Mouse (Mus musculus) stomach, embryonic 15.5 days (tissue): ENCODE data around the gene Hba-x. TPM values are rescaled to one million over a fixed set of nuclear protein-coding genes. Genes with fewer than 3 reads are reported as not detected.

ENCODE experiments used
- ATAC-seq: fragments of 200-750 bp; cut with Nextera tagmentation; 2 replicates; pipeline ENCODE4 v1.8.0; 2017; ENCODE audit warnings: low read depth, moderate number of reproducible peaks, moderate TSS enrichment; ENCODE audit not compliant: insufficient read depth, low FRiP score
- H3K27ac ChIP-seq: fragments of 300-500 bp; sonication (generic); 2 replicates; pipeline ENCODE4 v1.5.1; 2015; ENCODE audit warnings: mild to moderate bottlenecking, inconsistent platforms
- H3K27me3 ChIP-seq: fragments of 300-500 bp; sonication (generic); replicated peaks from 2 replicates; pipeline ENCODE4 v1.6.1; 2015; ENCODE audit warnings: inconsistent platforms
- H3K36me3 ChIP-seq: fragments of 300-500 bp; sonication (generic); 2 replicates; pipeline ENCODE4 v1.6.1; 2015; ENCODE audit warnings: inconsistent platforms
- H3K4me1 ChIP-seq: fragments of 300-500 bp; sonication (generic); 2 replicates; pipeline ENCODE4 v1.6.1; 2015; ENCODE audit warnings: inconsistent platforms
- H3K4me2 ChIP-seq: fragments of 300-500 bp; sonication (generic); 2 replicates; pipeline ENCODE4 v1.6.1; 2015; ENCODE audit warnings: mild to moderate bottlenecking, inconsistent platforms
- H3K4me3 ChIP-seq: fragments of 300-500 bp; sonication (generic); replicated peaks from 2 replicates; pipeline ENCODE4 v1.5.1; 2015; ENCODE audit warnings: inconsistent platforms
- H3K9ac ChIP-seq: fragments of 300-500 bp; sonication (generic); 2 replicates; pipeline ENCODE4 v1.6.1; 2015; ENCODE audit warnings: inconsistent platforms
- H3K9me3 ChIP-seq: fragments of 300-500 bp; sonication (generic); 2 replicates; pipeline ENCODE4 v1.6.1; 2016; ENCODE audit warnings: inconsistent platforms
- WGBS: fragments of 180-500 bp; shearing (Covaris S2); methylation state at CpG from one replicate; pipeline ENCODE4 v1.1.7; 2015; 5-methylcytosine and 5-hydroxymethylcytosine counted together
- polyA plus RNA-seq: library from polyadenylated mRNA; unstranded; fragments of >200 nt; fragmentation: Nextera tagmentation; extraction: Ambion mirVana; gene quantifications from 2 replicates; pipeline ENCODE4 v1.2.1, GENCODE M21; 2015

Gene Hba-x
- polyA plus RNA-seq, 1 experiment from 2014 or later, result 62.6 TPM

DNA sequence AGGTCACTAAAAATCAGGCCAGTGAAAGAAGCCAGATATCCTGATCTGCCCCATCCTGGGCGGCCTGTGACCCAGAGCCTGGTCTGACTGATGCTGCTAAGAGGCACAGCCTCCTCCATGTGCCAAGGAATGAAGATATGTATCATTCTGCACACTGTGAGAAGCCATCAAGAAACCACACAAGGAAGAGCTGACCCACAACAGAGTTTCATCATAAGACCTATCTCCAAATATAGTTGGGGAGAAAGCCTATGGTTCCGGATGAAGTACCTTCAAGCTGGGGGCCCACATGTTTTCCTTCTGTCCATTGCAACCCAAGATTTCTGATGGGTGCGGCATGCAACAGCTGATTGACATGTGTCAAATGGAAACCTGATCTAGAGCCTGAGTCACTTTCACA is 39.8 kb downstream of the Hba-x start:
- Histone ChIP-seq H3K4me1 (no peaks in the 10 kb centered on the region), H3K36me3 (no peaks in the 10 kb centered on the region), H3K27ac (no peak overlapping the region), H3K27me3 (no peaks in the 10 kb centered on the region), H3K4me2 (no peak overlapping the region), H3K9ac (no peak overlapping the region), H3K4me3 (no peak overlapping the region), H3K9me3 (no peaks in the 10 kb centered on the region)
- no peak for ATAC-seq
- WGBS, result 82% methylated on average over 3 of the region's 3 CpGs

- no peaks in the 10 kb centered on the region for H3K4me1 ChIP-seq
- H3K36me3 ChIP-seq, result no peaks in the 10 kb centered on the region
- no peaks in the 10 kb centered on the region for H3K9me3 ChIP-seq
- H3K4me3 ChIP-seq, result no peak overlapping the region
- H3K4me2 ChIP-seq, result no peak overlapping the region
- H3K27me3 ChIP-seq, result no peaks in the 10 kb centered on the region
- H3K27ac ChIP-seq, result no peak overlapping the region
- no peak for ATAC-seq
- WGBS, result 68% methylated on average over 11 of the region's 11 CpGs
- no peak overlapping the region for H3K9ac ChIP-seq
These were observed 44.5 kb downstream of the Hba-x start for GRCm38 (mm10) chr11:32320507-32321195.

GRCm38 (mm10) chr11:32321196-32321565 is 45.0 kb downstream of the Hba-x start:
- no peaks in the 10 kb centered on the region for H3K36me3 ChIP-seq
- H3K9me3 ChIP-seq, result no peaks in the 10 kb centered on the region
- H3K27me3 ChIP-seq, result no peaks in the 10 kb centered on the region
- H3K4me2 ChIP-seq, result no peak overlapping the region
- H3K4me1 ChIP-seq, result no peaks in the 10 kb centered on the region
- 0 out of 2 replicates have a peak, but pooled peaks have one; percentile 9 for ATAC-seq
- no peak overlapping the region for H3K4me3 ChIP-seq
- H3K27ac ChIP-seq, result no peak overlapping the region
- WGBS, result 33% methylated on average over 8 of the region's 8 CpGs
- no peak overlapping the region for H3K9ac ChIP-seq

DNA sequence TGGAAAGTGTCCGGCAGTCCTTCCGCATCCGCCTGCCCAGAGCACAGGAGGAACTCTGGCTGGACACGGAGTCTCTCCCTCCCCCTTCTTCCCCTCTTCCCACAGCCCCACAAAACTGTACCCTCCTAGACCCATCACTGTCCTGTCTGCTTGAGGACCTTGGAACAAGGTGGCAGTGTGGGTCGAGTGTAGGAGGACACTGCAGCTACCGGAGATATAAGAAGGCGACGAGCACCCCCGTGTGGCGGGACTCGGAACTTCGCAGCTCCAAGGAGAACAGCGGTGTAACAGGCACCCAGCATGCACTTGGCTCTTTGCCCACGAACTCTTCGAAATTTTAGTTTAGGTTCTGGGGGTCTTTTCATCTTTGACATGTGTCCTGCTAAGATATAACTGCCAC is 48.4 kb downstream of the Hba-x start:
- no peak overlapping the region for H3K9ac ChIP-seq
- peak; percentile 77; the same call in 1 of the 2 replicates for ATAC-seq
- 11% methylated on average over 15 of the region's 15 CpGs for WGBS

More for the DNA sequence above, 48.4 kb downstream of the Hba-x start:
- peak overlapping the region; percentile 28 for H3K4me3 ChIP-seq
- peak overlapping the region; percentile 58 for H3K4me2 ChIP-seq
- H3K4me1 ChIP-seq, result no peaks in the 10 kb centered on the region
- no peak overlapping the region for H3K27ac ChIP-seq
- no peaks in the 10 kb centered on the region for H3K27me3 ChIP-seq
- no peaks in the 10 kb centered on the region for H3K36me3 ChIP-seq
- H3K9me3 ChIP-seq, result no peaks in the 10 kb centered on the region

Other genes with a start within 250 kb of the Hba-x start
- gene Il9r, start 76.1 kb upstream of the Hba-x start, polyA plus RNA-seq, result 0.06 and 0.09 TPM in 2 replicates
- gene Snrnp25, start 71.0 kb upstream of the Hba-x start, polyA plus RNA-seq, result 52.6 and 57.5 TPM in 2 replicates
- 57.6 and 63.1 TPM in 2 replicates for gene Rhbdf1, start 54.1 kb upstream of the Hba-x start, polyA plus RNA-seq
- 32.7 and 35.8 TPM in 2 replicates for gene Mpg, start 49.9 kb upstream of the Hba-x start, polyA plus RNA-seq
- gene Nprl3, start 8.7 kb upstream of the Hba-x start, polyA plus RNA-seq, result 35.6 and 39.0 TPM in 2 replicates
- gene Hba-a1, start 7.1 kb downstream of the Hba-x start, polyA plus RNA-seq, result 4,810 and 9,460 TPM in 2 replicates
- 4.5 and 8.8 TPM in 2 replicates for gene Hbq1b, start 10.6 kb downstream of the Hba-x start, polyA plus RNA-seq
- 12,213 and 21,597 TPM in 2 replicates for gene Hba-a2, start 20.1 kb downstream of the Hba-x start, polyA plus RNA-seq
- gene Hbq1a, start 23.7 kb downstream of the Hba-x start, polyA plus RNA-seq, result 0.89 and 1.3 TPM in 2 replicates
- gene Sh3pxd2b, start 71.4 kb downstream of the Hba-x start, polyA plus RNA-seq, result 18.6 and 20.3 TPM in 2 replicates
- 37.8 and 38.7 TPM in 2 replicates for gene Ubtd2, start 179.0 kb downstream of the Hba-x start, polyA plus RNA-seq